Mouse (Mus musculus) liver (tissue): ENCODE results near the gene Nol7.

Experiments
- DNase-seq: peaks from one replicate; pipeline ENCODE4 v3.0.0-alpha.2; 2020; ENCODE audit warnings: mixed read lengths

Gene Nol7

GRCm38 (mm10) chr13:43433395-43433794, 35.2 kb downstream of the Nol7 start:
- no peak for DNase-seq

- no peak for DNase-seq
These were observed 42.2 kb downstream of the Nol7 start for GRCm38 (mm10) chr13:43440376-43440775.

GRCm38 (mm10) chr13:43442551-43442950, 44.4 kb downstream of the Nol7 start:
- DNase-seq, result no peak

- no peak for DNase-seq
These were observed 45.5 kb downstream of the Nol7 start for GRCm38 (mm10) chr13:43443706-43444105.

GRCm38 (mm10) chr13:43444717-43445116, 46.5 kb downstream of the Nol7 start:
- no peak for DNase-seq

- no peak for DNase-seq
These were observed 47.6 kb downstream of the Nol7 start for GRCm38 (mm10) chr13:43445754-43446153.

- DNase-seq, result no peak
These were observed 49.5 kb downstream of the Nol7 start for GRCm38 (mm10) chr13:43447721-43448120.

GRCm38 (mm10) chr13:43450686-43451085, 52.5 kb downstream of the Nol7 start:
- DNase-seq, result no peak

- no peak for DNase-seq
These were observed 54.0 kb downstream of the Nol7 start for GRCm38 (mm10) chr13:43452177-43452576.

- DNase-seq, result no peak
These were observed 54.8 kb downstream of the Nol7 start for GRCm38 (mm10) chr13:43452843-43453605.

- no peak for DNase-seq
These were observed 56.2 kb downstream of the Nol7 start for GRCm38 (mm10) chr13:43454431-43454830.
